Mouse (Mus musculus): ENCODE results near the gene Prkd3.

Prkd3 gene

DNA sequence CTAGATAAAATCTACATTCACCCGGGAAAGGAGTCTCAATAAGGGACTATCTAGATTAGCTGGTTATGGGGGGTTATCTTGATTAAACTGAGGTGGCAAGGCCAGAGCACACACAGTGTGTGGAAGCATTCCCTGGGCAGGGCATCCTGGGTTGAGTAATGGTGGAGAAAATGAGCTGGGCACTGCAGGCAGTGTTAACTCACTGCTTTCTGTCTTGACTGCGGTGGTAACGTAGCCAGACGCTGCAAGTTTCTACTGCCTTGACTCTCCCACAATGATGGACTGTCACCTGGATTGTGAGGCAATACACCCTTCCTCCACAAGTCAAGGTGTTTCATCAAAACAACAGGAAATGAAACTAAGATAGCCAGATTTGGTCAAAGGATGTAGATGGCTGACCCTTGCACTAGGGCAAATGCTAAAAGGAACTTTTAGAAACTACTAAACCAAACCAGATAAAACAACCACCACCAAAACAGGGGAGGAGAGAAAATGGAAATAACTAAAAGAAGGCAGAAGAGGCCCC is 20.8 kb downstream of the Prkd3 start:
- no peak for DNase-seq (ENCODE audit: low spot score in 2 of 2)

DNA sequence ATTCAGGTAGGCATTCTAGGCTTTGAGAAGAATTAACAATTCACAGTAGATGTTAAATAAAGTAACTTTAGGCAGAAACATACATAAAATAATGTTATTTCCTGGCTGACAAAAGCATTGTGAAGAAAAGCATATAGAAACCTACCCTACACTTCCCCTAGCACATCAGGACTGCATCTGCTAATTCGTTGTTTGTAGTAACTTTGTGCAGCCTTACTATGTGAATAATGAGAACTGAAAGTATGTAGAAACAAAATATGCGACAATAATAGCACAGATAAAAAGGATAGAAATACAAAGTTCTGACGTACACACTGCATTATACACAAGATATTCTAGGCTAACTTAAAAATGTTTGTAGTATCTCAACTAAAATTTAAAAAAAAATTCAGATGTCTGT is 21.4 kb downstream of the Prkd3 start:
- DNase-seq (ENCODE audit: low spot score in 2 of 2): no peak

- no peak for DNase-seq (ENCODE audit: low spot score in 2 of 2)
Observed at GRCm38 (mm10) chr17:78998130-78998529, 22.5 kb downstream of the Prkd3 start.

DNA sequence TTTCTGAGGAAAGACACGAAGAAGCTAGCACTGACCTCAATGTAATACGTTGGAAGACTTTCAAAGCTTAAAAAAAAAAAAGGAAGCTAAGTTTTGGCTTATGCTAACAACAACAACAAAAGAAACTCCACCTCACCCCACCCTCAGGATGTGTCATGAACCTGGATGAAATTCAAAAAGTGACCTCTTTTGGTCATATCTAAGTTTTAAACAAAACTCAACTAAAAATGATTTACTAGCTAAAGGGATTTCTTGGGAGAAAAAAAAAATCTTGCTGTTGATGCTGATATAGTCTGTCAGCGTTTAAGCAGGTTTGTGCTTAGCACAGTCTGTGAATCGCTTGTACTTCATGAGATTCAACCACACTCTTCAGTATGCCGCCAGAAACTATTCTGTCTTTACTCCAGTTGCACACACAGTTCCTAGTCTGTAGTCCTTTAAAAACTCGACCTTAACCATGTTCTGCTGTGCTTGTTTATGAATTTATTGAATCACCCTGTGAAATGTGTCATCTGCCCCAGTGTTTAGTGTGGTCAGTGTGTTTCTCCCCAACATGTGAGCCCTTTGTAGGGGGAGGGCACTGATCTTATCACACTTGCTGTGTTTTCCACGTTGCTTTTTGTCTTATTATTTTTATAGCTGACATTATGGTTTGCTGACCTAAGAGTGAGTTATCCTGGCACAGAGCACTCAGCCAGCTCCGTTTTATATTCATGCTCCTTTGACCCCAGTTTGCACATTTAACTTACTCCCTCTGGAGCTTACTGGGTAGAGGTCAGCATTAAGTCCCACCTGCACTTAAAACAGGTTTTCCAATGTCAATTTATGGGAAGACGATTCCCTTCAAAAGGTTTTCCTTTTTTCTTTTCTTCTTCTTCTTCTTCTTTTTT is 25.4 kb downstream of the Prkd3 start:
- no peak for DNase-seq (ENCODE audit: low spot score in 2 of 2)

DNA sequence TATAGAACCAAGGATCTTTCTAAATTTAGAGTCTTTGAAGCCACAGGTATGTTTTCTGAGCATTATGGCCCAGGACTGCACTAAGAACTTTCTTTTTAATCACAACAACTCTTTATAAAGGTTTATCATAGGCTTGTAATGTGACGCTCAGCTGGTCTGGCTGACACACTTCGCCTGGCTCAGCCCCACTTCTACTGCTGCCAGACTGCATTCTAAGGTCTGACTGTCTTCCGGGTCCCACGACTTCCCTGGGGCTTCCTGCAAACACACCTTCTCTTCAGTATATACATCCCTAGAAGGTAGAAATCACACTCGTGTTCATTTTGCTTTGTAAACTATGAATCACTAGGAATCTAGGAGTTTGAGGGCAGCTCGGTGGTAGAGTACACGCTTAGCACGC is 26.2 kb downstream of the Prkd3 start:
- no peak for DNase-seq (ENCODE audit: low spot score in 2 of 2)

GRCm38 (mm10) chr17:78993670-78994069 is 26.9 kb downstream of the Prkd3 start:
- DNase-seq (ENCODE audit: low spot score in 2 of 2): no peak

DNA sequence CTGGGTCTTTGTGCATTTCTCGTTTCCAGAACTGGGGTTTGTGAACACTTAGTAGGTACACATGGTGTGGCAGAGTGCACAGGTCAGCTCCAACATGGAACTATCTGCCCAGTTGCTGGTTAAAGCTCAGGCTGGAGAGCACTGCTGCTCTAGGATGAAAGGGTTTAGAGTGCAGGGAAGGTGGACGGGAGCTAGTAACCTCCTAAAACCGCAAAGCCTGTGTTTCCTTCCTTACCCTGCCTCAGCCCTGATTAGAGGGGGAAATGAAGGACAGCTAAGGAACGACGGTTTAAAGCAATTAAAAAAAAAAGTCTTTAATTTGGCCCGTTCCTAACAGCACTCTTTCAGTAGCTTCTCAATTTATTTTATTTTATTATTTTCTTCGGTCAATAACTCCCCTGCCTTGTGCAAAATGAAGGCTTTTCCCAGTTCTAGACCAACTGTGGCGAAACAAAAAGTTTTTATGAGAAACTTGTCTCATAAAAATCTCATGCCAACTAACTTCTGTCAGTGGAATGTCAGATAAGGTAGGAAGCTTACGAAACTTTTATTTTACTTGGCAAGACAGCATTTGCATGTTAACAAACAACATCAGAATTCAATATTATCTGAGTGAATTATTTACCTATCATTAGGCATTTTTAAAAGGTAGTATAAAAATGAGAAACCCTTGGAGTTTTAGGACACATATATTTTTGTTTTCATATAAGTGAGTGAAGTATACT is 28.2 kb downstream of the Prkd3 start:
- no peak for DNase-seq (ENCODE audit: low spot score in 2 of 2)

DNA sequence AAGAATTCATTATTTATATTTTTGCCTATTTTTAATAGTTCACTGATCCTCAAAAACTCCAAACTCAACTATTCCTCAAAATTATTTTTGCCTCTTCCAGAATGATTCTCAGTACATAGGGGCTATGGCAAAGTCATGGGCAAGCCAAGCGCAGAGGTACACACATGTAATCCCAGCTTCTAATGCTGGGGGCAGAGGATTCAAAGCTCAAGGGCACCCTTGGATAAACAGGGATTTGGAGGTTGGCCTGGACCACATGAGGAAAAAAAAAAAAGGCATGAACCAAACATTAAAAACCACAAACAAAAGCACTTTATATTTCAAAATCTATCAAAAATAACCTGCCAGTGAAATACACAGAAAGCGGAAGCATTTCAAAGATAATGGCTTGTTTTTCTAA is 29.1 kb downstream of the Prkd3 start:
- no peak for DNase-seq (ENCODE audit: low spot score in 2 of 2)

- no peak for DNase-seq (ENCODE audit: low spot score in 2 of 2)
Observed at GRCm38 (mm10) chr17:78989015-78989414, 31.6 kb downstream of the Prkd3 start.

- DNase-seq (ENCODE audit: low spot score in 2 of 2): no peak
Observed at GRCm38 (mm10) chr17:78983736-78984135, 36.9 kb downstream of the Prkd3 start.

GRCm38 (mm10) chr17:78983166-78983565 is 37.5 kb downstream of the Prkd3 start:
- no peak for DNase-seq (ENCODE audit: low spot score in 2 of 2)

- no peak for DNase-seq (ENCODE audit: low spot score in 2 of 2)
Observed at GRCm38 (mm10) chr17:78968500-78968899, 52.1 kb downstream of the Prkd3 start.

GRCm38 (mm10) chr17:78966092-78966883 is 54.3 kb downstream of the Prkd3 start:
- DNase-seq (ENCODE audit: low spot score in 2 of 2): no peak

DNA sequence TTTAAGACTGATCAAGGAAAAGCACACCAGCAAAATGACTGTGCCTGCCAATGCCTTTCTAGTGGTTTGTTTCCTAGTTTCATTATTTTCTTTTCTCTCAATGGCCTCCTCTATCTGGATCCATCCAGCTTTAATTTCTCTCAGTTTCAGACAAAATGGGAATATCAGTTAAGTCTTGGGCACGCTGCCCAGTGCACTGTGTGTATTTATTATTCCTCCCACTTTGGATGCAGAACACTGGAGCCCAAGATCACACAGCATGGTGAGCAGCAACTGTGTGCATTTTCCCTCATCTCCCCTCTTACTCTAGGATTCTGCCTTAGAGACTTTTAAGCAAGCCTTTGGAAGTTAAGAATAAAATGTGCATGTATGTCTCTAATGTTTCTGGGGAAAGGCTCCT is 56.2 kb downstream of the Prkd3 start:
- no peak for DNase-seq (ENCODE audit: low spot score in 2 of 2)

DNA sequence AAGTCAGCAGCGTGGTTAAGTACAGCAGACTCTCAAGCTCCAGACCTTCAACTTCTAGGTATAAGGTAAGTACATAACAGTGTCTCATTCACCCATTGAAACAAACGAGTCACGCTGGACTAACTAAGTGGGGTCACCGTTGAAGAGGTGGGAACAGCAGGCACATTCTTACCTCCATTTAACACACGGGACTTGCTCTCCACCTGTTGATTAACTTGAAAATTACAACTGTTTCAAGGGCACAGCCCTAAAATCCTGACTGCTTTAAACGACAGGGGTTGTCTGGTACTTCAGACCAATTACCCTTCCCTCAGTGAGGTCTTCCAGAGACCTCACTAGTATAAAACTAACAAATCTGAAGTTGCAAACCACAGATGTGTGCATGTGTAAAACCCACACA is 61.1 kb downstream of the Prkd3 start:
- no peak for DNase-seq (ENCODE audit: low spot score in 2 of 2)

DNA sequence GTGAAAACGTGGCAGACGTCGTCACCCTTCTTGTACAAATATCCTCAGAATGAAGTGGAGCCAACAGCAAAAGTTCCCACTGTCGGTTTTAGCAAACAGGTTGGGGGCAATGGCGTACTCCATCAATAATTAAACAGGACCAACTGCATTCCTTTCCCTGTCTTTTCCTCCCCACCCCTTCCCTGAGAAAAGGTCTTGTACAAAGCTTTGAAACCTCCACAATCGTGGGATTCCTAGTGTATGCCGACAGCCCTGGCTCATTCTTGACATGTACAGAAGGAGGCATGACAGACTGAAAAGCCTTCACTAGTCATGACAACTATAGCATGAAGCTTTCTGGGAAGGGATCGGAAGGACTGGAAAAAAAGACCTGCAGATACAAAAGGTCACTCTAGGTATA is 67.4 kb downstream of the Prkd3 start:
- DNase-seq (ENCODE audit: low spot score in 2 of 2): no peak

- no peak for DNase-seq (ENCODE audit: low spot score in 2 of 2)
Observed at GRCm38 (mm10) chr17:78952070-78952469, 68.5 kb downstream of the Prkd3 start.

DNA sequence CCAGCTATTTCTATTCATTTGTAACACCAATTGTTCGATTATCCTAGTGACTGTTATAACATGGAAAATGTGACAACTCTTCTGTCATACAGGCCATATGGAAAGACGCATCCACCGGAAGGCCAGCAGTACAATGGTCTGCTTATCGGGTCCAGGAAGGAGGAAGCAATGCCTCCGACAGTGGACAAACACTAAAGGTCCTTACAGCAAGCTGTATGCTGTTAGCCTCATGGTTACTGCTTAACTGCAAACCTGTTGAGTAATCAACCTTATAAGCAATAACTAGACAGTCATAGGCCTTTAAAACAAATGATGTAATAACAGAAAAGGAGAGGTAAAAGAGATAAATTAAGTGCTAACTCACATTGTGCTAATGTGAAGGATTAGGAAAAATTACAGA is 69.4 kb downstream of the Prkd3 start:
- no peak for DNase-seq (ENCODE audit: low spot score in 2 of 2)

GRCm38 (mm10) chr17:78942579-78942978 is 78.0 kb downstream of the Prkd3 start:
- DNase-seq (ENCODE audit: low spot score in 2 of 2): no peak

DNA sequence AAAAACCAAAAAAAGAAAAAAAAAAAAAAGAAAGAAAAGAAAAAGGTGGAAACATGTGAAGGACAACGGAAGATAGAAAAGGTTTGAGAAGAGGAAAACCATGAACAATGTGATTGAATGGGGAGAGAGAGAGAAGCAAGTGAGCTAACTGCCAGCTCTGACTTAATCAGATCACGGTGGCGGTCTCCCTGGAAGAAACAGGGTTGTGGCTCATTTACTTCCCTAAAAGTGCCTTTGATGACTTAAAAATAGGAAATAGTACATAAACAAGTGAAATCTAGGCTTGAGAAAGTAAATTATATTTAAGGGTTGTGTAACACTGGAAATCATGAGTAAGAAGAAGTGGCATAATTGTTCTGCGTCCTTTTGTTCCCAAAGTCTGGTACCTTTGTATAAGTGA is 81.7 kb downstream of the Prkd3 start:
- DNase-seq (ENCODE audit: low spot score in 2 of 2): no peak

DNA sequence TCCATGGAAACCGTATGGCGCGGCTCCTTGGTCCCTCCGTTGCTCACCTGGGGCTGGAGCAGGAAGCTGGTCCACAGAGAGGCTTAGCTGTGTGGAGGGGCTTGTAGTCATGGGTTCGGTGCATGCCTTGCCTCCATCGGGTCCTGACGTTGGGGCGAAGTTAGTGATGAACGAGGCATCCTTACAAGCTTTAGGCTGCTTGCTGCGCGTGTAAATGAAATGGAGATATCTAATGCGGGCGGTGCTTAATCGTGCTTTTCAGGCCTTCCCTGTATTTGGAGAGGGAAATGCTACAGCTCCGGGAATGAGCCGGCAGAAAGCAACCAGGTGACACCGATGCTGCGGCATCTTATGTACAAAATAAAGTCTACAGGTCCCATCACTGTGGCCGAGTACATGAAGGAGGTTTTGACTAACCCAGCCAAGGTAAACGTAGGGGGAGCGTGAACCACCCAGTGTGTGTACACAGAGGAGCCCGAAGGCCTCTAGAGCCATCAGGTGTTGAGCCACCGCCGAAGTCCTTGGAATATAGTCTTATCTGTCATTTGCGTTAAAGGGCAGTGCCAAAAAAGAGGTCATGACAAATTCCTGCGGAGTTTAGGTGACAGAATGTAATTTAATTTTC is 83.3 kb downstream of the Prkd3 start:
- no peak for DNase-seq (ENCODE audit: low spot score in 2 of 2)
